Mouse (Mus musculus) layer of hippocampus, adult 8-10 months (tissue): ENCODE measurements around the gene 2900092C05Rik. TPM values are rescaled to one million over a fixed set of nuclear protein-coding genes. Genes with fewer than 3 reads are reported as not detected.

Experiments used
- DNase-seq, 2 experiments: peaks; one replicate each; pipeline ENCODE4 v3.0.0; 2022; ENCODE audit warnings: low spot score in 2 of 2
- total RNA-seq, 4 experiments: library from RNA; stranded (reverse); gene quantifications; 2 replicates each; pipeline ENCODE4 v1.2.4; 2022

The 2900092C05Rik gene
- not detected for total RNA-seq

DNA sequence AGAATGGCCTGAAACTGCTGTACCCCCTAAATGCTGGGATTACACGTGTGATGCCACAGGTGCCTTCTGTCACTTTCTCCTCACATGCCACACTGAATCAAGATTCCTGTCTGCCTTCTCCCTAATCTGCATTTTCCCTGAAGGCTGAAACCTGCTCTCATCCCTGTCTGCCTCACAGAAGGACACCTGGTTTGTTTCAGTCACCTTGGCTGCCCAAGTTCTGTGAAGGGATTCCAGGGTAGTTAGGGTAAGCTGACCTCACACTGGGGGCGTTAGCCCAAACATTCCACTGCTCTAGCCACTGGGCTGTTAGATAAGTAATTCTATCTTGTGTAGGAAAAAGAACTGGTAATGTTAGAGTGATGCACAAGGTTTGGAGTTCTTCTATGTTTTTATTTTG, at the start of gene 2900092C05Rik:
TSS of gene 2900092C05Rik (plus strand) at position 301 of the 400 bp plus-strand sequence.
- DNase-seq: no peak

DNA sequence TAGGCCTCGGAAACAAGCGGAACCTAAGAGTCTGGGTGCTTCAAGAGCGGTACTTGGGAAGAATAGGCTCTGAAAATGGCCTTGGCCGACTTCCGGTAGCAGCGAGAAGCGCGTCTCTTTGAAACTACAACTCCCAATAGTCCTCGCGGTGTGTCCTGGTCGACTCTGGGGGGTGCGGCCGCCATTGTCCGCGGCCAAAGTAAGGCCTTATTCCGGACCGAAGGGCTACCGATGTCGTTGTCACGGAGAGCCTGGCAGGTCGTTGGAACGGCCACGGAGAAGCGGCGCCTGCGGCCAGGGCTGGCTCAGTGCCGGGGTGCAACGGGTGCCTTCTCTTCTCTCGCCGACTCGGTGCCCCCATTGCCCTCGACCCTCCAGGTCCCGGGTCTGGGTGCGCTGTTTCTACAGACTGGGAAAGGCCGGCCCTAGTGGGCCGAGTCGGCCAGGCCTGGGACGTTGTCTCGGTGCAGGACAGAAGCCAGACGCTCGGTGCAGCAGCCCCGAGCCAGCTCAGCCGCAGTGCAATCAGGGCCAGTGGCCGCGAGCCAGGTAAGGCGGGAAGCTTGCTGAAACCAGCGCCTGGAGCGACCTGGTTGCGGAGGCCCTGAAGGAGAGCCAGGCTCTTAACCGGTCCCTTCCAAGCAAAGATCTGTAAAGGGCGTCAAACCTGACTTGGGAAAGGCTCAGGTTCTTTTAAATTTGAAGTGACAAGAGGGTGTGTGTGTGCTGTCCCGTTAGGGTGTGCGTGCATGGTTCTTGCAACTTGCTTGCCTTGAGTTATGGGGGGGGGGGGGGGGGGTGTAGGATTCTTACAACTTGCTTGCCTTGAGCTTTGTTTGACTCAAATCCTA, 33.9 kb upstream of the 2900092C05Rik start, which contains the start of gene Zfp606:
TSS of gene Zfp606 (plus strand) at position 136 of the 851 bp plus-strand sequence.
- peak; percentile 82 to 88 for DNase-seq

DNA sequence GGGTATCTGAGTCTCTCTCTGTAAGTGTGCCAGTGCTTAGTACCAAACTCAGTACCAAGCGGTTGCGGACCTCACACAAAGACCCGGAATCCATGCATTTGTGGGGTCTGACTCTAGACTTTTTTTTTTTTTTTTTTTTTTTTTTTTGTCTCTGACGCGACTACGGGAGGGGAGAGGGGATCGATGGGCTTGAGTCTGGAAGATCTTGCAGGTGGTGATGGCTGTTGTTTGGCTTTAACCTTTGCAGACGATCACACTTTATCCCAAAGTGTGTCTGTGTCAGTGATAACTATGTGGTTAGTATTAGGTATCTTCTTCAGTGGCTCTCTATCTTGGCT, 33.3 kb upstream of the 2900092C05Rik start:
- DNase-seq: no peak

DNA sequence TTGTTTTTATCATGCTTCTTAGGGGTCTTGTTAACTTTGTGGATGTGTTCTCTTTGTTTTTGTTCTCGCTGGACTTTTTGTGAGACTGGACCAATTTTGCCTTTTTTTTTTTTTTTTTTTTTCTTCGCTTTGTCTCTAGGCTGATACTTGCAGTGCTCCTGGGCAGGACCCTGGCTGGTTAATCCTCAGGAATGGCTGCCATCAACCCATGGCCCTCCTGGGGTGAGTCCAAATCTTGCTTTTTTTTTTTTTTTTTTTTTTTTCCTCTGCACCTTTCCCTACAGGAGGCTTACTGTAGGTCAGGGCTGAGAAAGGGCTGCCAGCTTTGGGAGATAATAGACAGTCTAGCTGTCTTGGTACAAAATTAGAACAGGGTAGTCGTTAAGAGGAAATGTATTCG, 32.8 kb upstream of the 2900092C05Rik start:
- no peak for DNase-seq

DNA sequence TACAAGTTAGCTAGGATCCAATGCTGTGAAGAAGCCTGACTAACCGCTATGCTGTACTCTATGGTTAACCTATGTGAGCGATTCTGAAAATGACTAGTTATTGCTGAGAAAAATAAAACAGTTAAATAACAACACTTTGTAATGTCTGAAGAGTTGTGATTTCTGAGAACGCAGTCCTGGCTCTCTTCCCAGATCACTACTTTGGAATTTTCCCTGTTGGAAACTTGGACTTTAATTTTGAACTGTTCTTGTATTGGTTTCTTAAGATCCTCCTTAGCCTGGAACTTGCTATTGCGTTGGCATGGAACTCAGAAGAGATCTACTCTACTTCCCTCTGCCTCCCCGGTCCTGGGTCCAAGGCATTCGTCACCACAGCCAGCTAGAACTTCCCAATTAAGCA, 28.5 kb upstream of the 2900092C05Rik start:
- DNase-seq: no peak

DNA sequence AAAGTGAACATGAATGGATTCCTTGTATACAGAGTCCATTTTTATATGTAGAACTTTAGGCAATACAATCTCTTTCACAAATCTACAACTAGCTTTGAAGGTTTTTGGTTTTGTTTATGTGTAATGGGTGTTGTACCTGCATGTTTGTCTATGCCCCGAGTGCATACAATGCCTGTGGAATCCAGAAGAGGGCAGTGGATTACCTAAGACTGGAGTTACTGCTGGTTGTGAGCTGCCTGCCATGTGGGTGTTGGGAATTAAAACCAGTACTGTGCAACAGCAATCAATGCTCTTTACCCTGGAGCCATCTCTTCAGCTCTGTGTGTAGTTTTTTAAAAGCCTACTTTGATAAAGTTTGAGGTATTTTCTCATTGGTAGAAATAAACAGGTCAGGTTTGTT, 26.4 kb upstream of the 2900092C05Rik start:
- DNase-seq: no peak

DNA sequence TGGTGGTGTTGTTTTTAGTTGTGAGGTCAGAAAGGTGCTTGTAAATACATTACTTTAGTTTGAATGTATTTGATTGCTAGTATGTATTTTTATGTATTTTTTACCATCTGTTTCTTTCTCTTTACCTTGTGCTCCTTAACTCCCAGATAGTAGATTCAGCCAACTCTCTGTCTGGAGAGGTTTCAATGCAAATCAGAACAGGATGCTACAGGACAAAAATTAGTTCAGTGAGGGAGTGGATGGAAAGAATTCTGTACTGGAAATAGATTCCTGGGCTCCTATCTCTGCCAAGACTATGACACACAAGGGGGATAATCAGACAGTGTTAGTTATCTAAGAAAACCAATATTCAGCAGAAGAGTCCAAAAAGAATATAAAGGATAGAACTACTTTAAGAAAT, 25.6 kb upstream of the 2900092C05Rik start:
- DNase-seq: no peak

DNA sequence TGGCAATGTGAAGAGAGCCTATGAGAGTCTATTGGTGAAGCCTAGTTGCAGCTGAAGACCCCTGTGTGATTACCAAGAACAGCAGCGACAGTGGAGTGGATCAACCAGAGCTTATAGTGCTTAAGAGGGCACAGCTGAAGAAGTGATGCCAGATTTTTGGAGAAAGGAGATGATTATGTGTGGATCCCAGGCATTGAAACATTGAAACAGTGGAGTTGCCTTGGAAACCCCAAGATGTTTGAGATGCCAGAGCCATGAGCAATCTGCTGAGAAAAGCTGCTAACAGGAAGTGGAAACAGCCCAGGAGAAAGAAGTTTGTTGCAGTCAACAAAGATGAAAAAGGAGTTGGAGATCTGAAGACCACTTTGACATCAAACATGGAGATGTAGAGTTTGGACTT, 1.4 kb upstream of the 2900092C05Rik start:
- DNase-seq: no peak

Other genes with a start within 250 kb of the 2900092C05Rik start
- under 1 TPM in 1 of 4 experiments, not detected in 3; 0.04 TPM for gene Vmn1r81, start 244.2 kb upstream of the 2900092C05Rik start, total RNA-seq
- gene Vmn1r82, start 212.1 kb upstream of the 2900092C05Rik start, total RNA-seq: not detected
- under 1 TPM in 1 of 4 experiments, not detected in 3; 0.10 TPM for gene Vmn1r83, start 183.0 kb upstream of the 2900092C05Rik start, total RNA-seq
- gene Vmn1r84, start 143.2 kb upstream of the 2900092C05Rik start, total RNA-seq: not detected
- gene Zfp551, start 89.8 kb upstream of the 2900092C05Rik start, total RNA-seq: 10 to 100 TPM in 2 of 4 experiments, 1 to 10 TPM in 2; 8.1 to 11.3 (median 10.2) TPM
- gene Zfp606, start 34.2 kb upstream of the 2900092C05Rik start, total RNA-seq: 10 to 100 TPM; 12.8 to 17.2 (median 13.5) TPM
- under 1 TPM; 0.04 to 0.10 (median 0.05) TPM for gene Vmn2r53, start 96.3 kb downstream of the 2900092C05Rik start, total RNA-seq
- gene Vmn2r54, start 127.8 kb downstream of the 2900092C05Rik start, total RNA-seq: not detected
- not detected for gene Vmn2r55, start 172.5 kb downstream of the 2900092C05Rik start, total RNA-seq
- under 1 TPM in 2 of 4 experiments, not detected in 2; 0.05 to 0.08 TPM for gene Vmn2r56, start 222.5 kb downstream of the 2900092C05Rik start, total RNA-seq